Mouse (Mus musculus) ES-Bruce4 (cell line): Measurements from ENCODE around the gene Tmem40.

Experiments used
- CTCF ChIP-seq: IDR thresholded peaks from one replicate; pipeline ENCODE4 v1.8.1; 2011; ENCODE audit warnings: low read depth, low read length
- EP300 ChIP-seq: IDR thresholded peaks from 2 replicates; pipeline ENCODE4 v1.6.1; 2011; ENCODE audit warnings: low read depth, low read length; ENCODE audit not compliant: insufficient read depth

GRCm38 (mm10) chr6:115692163-115692950 is 69.9 kb downstream of the Tmem40 start:
- TF ChIP-seq CTCF (no peak), EP300 (no peak)
